Mouse (Mus musculus) kidney, postnatal 36 days (tissue): ENCODE measurements at regions not wholly inside any gene's neighbourhood (a gene's known extent, or its start where the extent isn't known, plus 50 kb on each side); places are given as distances from the start of the nearest gene placed in this dataset.
"Not testable (repeated sequence)": the region's sequence is repeated elsewhere in the genome, so short reads cannot be mapped to it uniquely, and the experiment has no call there.

Experiments used
- DNase-seq, 2 experiments: peaks; one replicate each; pipeline ENCODE4 v3.0.0; 2021 to 2022; ENCODE audit warnings: mixed read lengths in 2 of 2

- no peak for DNase-seq
Measured at GRCm38 (mm10) chr13:113484159-113484762, 134.1 kb downstream of the Snx18 start.

DNA sequence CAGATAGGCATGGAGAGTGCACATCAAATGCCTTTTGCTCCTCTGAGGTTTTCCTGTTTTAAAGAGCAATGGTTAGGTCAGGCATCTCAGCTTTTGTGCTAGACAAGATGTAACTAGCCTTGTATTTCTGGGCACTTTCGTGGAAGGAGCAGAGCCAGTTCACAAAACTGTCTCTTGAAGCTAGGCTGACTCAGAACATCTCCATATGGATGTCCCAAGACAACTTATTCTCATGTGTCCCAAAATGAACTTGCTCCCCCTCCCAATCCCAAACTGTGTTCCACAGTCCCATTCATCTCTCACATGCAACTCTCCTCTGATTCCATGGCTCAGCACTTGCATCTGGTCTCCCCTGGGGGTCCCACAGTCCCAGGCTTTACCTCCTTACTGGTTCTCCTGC, 135.5 kb downstream of the Snx18 start:
- no peak for DNase-seq

- DNase-seq = no peak
Measured at GRCm38 (mm10) chr13:113477901-113478510, 140.4 kb downstream of the Snx18 start.

DNA sequence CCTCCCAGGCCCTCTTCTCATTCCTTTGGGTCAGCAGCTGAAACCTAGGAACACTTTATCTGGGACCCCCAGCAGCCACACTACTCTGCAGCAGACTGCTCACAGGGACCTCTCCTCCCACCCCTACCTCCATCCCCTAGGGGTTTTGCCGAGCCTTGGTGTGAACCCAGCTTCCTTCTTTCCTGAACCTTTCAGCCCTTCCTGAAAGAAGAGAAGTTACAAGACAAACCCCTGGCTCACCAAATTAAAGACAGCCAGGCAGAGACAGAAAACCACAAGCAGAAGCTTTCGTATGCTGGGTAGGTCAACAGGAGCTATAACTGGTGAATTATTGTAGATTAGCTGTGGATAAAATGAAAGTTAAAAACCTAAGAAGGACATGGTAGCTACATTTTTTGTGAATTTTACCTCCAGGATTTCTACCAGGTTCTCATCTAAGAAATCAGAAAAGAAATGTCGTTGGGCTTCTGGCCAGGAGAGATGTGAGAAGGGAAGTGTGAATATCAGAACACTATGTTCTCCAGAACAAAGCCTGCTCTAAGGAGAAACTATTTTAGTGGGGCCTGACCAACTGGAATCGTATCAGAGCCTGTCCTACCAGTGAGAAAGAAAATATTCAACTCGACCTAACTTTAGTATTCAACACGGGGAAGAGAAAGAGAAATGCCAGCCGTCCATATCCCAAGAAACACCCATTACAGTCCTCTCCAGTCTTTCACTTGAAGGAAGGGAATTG, 147.4 kb downstream of the Snx18 start:
- no peak for DNase-seq

GRCm38 (mm10) chr13:113464190-113465064, 153.9 kb downstream of the Snx18 start:
- DNase-seq = no peak

DNA sequence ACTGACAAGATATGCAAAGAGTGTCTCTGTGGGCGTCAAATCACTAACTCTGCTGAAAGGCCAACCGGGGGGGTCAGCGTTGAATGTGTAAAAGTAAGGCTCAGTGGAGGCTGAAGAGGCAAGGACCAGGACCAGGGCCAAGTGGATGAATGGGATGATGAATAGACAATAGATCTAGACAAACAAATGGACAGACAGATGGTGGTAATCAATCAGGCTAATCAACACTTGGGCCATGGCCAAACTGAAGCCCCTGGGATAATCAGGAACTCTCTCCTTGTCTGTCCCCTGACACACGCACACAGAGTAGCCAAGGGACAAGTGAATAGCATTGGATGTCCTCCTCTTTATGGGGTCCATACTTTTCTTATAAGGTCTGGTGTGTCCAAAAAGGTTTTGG, 154.9 kb downstream of the Snx18 start:
- no peak for DNase-seq

GRCm38 (mm10) chr13:113454490-113455295, 161.7 kb downstream of the BC067074 start:
- DNase-seq = no peak

GRCm38 (mm10) chr13:113448378-113448777, 155.4 kb downstream of the BC067074 start:
- DNase-seq = no peak

DNA sequence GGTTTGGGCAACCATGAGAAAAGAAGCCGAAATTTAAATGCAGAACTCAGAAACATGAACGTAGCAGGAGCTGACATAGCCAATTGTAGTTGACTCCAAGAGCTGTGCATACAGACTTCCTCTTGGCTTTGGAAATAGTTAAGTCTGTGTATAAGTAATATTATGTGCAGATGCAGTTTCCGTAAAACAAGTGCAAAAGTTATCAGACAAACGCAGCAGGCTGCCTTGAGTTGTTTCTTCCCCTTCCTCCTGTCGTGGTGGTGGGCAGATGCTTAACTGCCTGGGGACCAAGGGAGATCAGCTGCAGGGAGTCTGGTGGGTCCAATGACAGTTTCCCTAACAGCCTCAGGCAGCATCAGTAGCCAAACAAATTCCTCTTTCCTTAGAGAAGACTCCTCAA, 153.3 kb downstream of the BC067074 start:
- no peak for DNase-seq

DNA sequence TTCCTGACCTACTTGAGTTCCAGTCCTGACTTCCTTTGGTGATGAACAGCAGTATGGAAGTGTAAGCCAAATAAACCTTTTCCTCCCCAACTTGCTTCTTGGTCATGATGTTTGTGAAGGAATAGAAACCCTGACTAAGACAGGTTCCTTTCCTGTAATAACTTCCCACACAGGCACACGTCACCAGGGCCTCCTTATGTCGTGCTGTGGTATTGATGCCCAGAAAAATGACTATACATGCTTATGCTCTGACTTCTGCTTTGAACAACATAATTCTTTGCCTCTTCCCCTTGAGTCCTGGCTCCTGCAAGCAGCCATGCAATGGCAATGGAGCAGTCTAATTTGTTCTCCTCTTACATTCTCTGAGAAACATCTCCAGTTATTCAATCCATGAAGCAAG, 151.5 kb downstream of the BC067074 start:
- DNase-seq = not testable (repeated sequence)

- DNase-seq = no peak
Measured at GRCm38 (mm10) chr13:113443078-113443477, 150.1 kb downstream of the BC067074 start.

DNA sequence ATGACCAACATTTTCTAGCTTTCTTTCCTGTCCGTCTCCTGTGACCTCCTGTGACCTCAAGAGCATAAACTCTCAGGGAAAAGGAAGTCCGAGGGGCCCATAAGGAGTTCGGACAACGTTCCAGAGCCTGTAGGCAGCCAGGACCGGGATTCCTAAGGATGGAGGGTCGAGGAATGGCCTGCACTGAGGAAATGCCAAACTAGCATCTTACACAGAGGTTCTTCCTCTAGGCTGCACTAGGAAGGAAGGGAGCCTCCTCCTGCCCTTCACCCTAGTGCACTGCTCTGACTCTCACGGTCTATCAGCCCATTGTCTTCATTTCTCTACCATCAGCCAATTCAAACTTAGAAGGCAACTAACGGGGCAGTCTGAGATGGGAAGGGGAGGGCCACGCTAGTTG, 149.2 kb downstream of the BC067074 start:
- DNase-seq = no peak

DNA sequence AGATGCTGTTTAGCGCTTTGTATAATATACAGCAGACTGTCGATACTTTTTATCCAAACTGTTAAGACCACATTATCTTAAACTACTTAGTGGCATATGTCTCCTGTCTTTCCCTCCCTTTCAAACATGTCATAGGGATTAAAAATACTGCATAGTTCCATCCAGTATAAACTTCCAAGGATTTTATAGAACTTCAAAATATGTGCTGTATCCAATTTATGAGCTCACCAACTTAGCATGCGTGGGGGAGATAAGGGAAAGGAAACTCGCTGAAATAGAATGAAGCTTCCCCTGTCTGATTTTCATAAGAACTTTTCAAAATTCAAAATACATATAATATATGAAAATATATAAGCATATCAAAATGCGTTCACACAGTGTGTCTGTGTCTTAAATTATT, 147.2 kb downstream of the BC067074 start:
- DNase-seq = no peak

GRCm38 (mm10) chr13:113439516-113439915, 146.6 kb downstream of the BC067074 start:
- no peak for DNase-seq

- no peak for DNase-seq
Measured at GRCm38 (mm10) chr13:113438872-113439271, 145.9 kb downstream of the BC067074 start.

DNA sequence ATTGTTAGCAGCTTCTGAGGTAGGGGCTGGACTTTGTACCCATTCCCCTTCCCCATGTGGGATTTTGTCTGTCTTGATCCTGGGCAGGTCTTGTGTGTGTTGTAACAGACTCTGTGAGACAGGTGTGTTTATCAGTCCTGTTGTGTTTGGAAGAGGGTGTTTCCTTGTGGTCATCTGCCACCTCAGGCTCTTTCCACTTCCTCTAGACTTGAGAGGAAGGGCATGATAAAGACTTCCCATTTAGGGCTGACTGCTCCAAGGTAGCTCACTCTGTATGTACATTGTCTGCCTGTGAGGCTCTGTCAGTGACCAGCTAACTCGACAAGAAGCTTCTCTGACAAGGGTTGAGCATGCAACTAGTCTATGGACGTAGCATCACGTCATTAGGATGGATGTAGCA, 143.3 kb downstream of the BC067074 start:
- no peak for DNase-seq

DNA sequence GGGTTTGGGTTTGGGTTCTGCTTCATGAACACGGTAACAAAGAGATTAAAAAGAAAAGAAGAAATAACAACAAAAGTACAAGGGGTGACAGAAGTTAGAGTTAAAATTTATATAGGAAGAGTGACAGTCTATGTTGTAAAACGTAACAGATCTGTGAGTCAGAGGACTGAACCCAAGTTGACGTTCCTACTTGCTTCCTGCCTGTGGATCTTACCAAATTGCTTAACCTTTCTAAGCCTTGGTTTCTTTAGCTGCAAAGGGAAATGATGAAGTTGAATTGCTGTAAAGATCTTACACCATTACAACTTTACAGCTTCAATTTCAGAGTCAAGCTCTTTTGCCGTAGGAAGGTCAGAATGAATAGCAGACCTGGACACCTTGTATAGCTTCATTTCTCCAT, 142.2 kb downstream of the BC067074 start:
- no peak for DNase-seq

- no peak for DNase-seq
Measured at GRCm38 (mm10) chr13:113433456-113433855, 140.5 kb downstream of the BC067074 start.

DNA sequence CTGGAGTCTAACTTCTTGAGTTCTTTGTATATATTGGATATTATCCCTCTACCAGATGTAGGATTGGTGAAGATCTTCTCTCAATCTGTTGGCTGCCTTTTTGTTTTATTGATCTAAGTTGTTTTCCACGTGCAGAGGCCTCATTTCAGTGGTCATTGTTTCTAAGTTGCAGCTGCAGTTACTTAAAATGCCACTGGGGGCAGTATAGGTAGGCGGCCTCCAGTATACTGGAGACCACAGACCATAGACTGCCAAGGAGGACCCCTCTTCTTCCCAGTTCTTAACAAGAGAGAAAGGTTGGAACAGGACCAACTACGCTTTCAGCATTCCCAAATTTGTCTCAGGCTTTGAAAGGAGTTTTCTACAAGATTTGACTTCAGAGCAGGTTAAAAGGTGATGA, 136.7 kb downstream of the BC067074 start:
- DNase-seq = peak in 1 of 2 experiments; percentile 44
